Mouse (Mus musculus) cerebellum, postnatal 36 days (tissue): ENCODE measurements around the gene Cpm.

Experiments
- DNase-seq, 2 experiments: peaks; one replicate each; pipeline ENCODE4 v3.0.0; 2021 to 2022; ENCODE audit warnings: mixed read lengths in 2 of 2

Gene Cpm

GRCm38 (mm10) chr10:117664208-117664925 is 35.1 kb downstream of the Cpm start:
- DNase-seq, result no peak

- DNase-seq, result no peak
Observed at GRCm38 (mm10) chr10:117664926-117665209, 35.6 kb downstream of the Cpm start.

GRCm38 (mm10) chr10:117665376-117666275 is 36.3 kb downstream of the Cpm start:
- no peak for DNase-seq

GRCm38 (mm10) chr10:117666361-117666760 is 37.1 kb downstream of the Cpm start:
- no peak for DNase-seq

GRCm38 (mm10) chr10:117666947-117667630 is 37.8 kb downstream of the Cpm start:
- DNase-seq, result no peak

GRCm38 (mm10) chr10:117667663-117668507 is 38.6 kb downstream of the Cpm start:
- no peak for DNase-seq

- no peak for DNase-seq
Observed at GRCm38 (mm10) chr10:117668546-117669300, 39.4 kb downstream of the Cpm start.

GRCm38 (mm10) chr10:117669449-117670090 is 40.3 kb downstream of the Cpm start:
- DNase-seq, result no peak

GRCm38 (mm10) chr10:117670092-117670491 is 40.8 kb downstream of the Cpm start:
- DNase-seq, result no peak

- DNase-seq, result no peak
Observed at GRCm38 (mm10) chr10:117670791-117671190, 41.5 kb downstream of the Cpm start.

- no peak for DNase-seq
Observed at GRCm38 (mm10) chr10:117671266-117671665, 42.0 kb downstream of the Cpm start.

- DNase-seq, result no peak
Observed at GRCm38 (mm10) chr10:117671930-117672666, 42.8 kb downstream of the Cpm start.

GRCm38 (mm10) chr10:117672693-117673092 is 43.4 kb downstream of the Cpm start:
- peak in 1 of 2 experiments; percentile 11 for DNase-seq

GRCm38 (mm10) chr10:117673913-117674312 is 44.6 kb downstream of the Cpm start:
- DNase-seq, result no peak

- DNase-seq, result no peak
Observed at GRCm38 (mm10) chr10:117674359-117675019, 45.2 kb downstream of the Cpm start.

GRCm38 (mm10) chr10:117675096-117676035 is 46.1 kb downstream of the Cpm start:
- DNase-seq, result peak; percentile 84

GRCm38 (mm10) chr10:117676036-117676643 is 46.8 kb downstream of the Cpm start:
- peak; percentile 73 to 76 for DNase-seq

- peak; percentile 46 to 73 for DNase-seq
Observed at GRCm38 (mm10) chr10:117676644-117677313, 47.5 kb downstream of the Cpm start.
